Mouse (Mus musculus): ENCODE data around the gene Dclk1. TPM values are rescaled to one million over a fixed set of nuclear protein-coding genes. Genes with fewer than 3 reads are reported as not detected.

The Dclk1 gene
- 3.0 TPM for polyA plus RNA-seq (2014; fragmentation: Illumina TruSeq; extraction: RNeasy Lipid Tissue Mini Kit (QIAGEN cat#74804); ENCODE audit: low read depth, low replicate concordance)

DNA sequence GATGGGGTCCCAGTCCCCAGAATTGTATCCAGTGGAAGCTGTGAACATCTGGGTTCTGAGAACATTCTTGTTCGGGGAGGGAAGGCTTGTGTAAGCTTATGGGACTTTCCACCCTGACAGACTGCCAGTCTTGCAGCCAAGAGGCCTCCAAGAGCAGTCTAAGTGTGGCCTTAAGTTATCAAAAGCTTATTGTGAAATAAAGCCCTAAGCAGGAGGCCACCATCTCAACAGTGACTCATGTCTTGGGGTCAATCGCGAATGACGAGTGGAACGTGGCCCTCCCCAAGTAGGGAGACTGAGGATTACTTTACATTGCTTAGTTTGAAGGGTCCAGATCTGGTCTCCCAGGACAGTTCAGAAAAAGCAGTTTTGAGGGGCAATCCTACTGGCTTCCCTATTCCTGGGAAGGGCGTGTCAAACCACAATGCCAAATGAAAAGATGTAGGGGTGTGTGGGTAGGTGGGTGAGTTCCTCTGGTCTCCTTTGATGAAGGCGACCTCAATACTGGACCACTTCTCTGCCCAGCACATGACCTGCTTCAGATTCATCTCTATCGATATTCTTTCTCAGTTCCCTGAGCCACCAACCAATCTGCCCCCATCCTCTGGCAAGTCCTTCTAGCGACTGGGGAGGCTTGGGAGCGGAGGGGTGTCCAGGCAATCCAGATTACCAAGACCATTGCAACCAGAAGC is at the start of gene Dclk1:
TSS of gene Dclk1 (plus strand) at position 635 of the 692 bp plus-strand sequence.

DNA sequence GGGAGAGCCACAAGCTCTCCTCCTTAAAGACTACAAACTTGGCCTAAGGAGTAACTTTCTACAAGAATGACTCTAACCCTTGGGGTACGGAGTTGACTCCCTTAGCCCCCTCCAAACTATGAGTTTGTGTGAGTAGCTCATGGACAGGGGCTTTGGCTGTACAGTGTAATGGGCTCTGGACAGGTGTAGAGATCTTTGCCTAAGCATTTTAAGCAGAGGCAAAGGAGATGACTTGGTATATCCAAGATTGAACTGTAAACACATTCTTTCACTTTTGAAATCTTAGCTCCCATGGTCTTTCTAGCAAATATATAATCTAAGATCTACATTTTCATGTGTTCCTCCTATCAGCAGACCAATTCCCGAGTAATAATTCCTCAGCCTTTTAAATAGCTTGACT is 229.9 kb downstream of the Dclk1 start, which contains the start of gene Gm21954:
TSS of gene Gm21954 (minus strand) at position 101 of the 400 bp plus-strand sequence.

Other genes with a start within 250 kb of the Dclk1 start
- not detected for gene Ccna1, start 186.9 kb upstream of the Dclk1 start, polyA plus RNA-seq (2014; fragmentation: Illumina TruSeq; extraction: RNeasy Lipid Tissue Mini Kit (QIAGEN cat#74804); ENCODE audit: low read depth, low replicate concordance)
- gene Spg20, start 130.3 kb upstream of the Dclk1 start, polyA plus RNA-seq (2014; fragmentation: Illumina TruSeq; extraction: RNeasy Lipid Tissue Mini Kit (QIAGEN cat#74804); ENCODE audit: low read depth, low replicate concordance) = 20.8 TPM
- gene Ccdc169, start 105.0 kb upstream of the Dclk1 start, polyA plus RNA-seq (2014; fragmentation: Illumina TruSeq; extraction: RNeasy Lipid Tissue Mini Kit (QIAGEN cat#74804); ENCODE audit: low read depth, low replicate concordance) = 0.73 TPM
- not detected for gene Sohlh2, start 60.3 kb upstream of the Dclk1 start, polyA plus RNA-seq (2014; fragmentation: Illumina TruSeq; extraction: RNeasy Lipid Tissue Mini Kit (QIAGEN cat#74804); ENCODE audit: low read depth, low replicate concordance)
- not detected for gene Gm21954, start 229.8 kb downstream of the Dclk1 start, polyA plus RNA-seq (2014; fragmentation: Illumina TruSeq; extraction: RNeasy Lipid Tissue Mini Kit (QIAGEN cat#74804); ENCODE audit: low read depth, low replicate concordance)

Data from kidney, adult 10 weeks (tissue).